Mouse (Mus musculus) layer of hippocampus, postnatal 25 days (tissue): ENCODE data around the gene Gm21985. TPM values are rescaled to one million over a fixed set of nuclear protein-coding genes. Genes with fewer than 3 reads are reported as not detected.

Experiments used
- DNase-seq, 2 experiments: peaks; one replicate each; pipeline ENCODE4 v3.0.0; 2022; ENCODE audit warnings: mixed read lengths in 2 of 2, low spot score in 1 of 2; ENCODE audit errors: extremely low spot score in 1 of 2
- total RNA-seq, 2 experiments: library from RNA; stranded (reverse); gene quantifications; 2 replicates each; pipeline ENCODE4 v1.2.3; 2021

Gene Gm21985
- total RNA-seq, 2 experiments from 2014 or later, result 0.54 to 5.3 TPM

DNA sequence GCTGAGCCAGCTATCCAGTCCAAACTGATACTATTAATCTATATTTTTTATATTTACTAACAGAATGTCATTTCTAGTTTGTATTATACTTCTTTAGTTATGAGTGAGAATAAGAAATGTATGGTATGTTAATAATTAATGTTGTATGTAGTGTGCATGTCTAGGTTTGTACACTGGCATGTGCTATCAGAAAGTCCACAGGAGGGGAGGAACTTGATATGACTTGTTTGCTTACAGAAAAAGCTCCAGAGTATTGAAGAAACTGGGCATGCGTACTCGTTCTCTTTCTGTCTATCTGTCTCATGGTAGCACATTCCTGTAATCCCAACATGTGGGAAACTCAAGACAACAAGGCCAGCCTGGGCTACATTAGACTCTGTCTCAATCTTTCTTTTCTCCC, 52.1 kb downstream of the Gm21985 start:
- DNase-seq, result no peak

- DNase-seq, result no peak
Observed at GRCm38 (mm10) chr2:112318905-112319304, 52.8 kb downstream of the Gm21985 start.

DNA sequence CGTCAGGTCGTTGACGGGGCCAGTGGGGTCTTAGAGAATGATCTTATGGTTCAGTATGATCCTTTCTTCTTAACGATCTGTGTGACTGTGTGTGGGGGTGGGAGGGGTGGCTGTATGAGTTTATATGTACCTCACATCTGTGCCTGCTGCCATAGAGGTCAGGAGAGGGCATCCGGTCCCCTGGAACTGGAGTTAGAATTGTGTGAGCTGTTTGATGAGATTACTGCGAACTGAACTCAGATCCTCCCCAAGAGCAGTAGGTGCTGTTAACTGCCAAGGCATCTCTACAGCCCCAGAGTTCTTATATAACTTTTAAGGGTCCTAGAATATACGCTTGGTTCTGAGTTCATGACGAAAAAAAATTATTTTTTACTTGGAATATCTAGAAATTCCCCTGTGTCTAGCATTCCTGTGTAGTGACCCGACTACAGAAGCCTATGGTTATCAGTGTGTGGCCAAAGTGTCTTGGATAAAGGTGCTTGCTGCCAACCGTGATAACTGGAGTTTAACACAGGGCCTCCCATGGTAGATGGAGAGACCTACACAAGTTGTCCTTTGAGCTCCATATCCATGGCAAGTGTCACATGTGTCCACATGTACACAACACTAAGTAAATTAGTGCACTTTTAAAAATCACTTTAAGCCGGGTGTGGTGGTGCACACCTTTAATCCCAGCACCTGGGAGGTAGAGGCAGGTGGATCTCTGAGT, 62.1 kb downstream of the Gm21985 start:
- DNase-seq, result no peak

DNA sequence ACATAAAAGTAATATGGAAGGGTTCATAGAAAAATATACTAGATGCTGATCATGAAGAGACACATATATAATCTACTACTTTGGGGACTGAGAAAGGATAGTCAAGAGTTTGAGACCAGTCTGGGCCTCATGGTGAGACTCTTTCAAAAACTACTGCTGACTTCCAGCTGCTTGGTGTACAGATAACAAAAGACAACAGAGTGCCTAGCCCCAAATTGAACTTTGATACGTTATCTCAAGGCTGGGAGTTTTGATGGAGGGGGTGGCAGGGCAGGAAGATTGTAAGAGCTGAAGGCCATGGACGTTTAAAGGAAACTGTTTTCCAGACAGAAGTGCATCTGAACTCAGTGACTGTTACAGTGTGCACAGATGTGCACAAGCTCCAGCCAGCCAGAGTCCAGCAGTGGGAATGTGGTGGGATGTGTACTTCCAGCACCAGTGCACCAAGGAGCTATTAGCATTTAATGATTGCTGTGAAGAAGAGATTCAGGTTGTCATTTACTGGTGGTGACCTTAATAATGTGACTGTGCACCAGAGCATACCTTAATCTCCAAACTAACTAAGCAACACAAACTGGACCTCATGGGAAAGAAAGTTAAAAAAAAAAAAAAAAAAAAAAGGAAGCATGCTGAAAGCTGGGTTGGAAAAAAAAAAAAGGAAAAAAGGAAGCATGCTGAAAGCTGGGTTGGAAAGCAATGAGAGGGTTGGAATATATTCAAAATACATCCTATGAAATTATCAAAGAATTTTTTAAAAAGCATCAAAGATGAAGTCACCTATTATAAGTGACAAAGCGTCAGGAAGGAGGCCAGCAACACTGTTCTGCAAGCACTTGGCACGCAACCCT, 66.2 kb downstream of the Gm21985 start:
- DNase-seq, result no peak

GRCm38 (mm10) chr2:112337211-112337610, 71.1 kb downstream of the Gm21985 start:
- no peak for DNase-seq

DNA sequence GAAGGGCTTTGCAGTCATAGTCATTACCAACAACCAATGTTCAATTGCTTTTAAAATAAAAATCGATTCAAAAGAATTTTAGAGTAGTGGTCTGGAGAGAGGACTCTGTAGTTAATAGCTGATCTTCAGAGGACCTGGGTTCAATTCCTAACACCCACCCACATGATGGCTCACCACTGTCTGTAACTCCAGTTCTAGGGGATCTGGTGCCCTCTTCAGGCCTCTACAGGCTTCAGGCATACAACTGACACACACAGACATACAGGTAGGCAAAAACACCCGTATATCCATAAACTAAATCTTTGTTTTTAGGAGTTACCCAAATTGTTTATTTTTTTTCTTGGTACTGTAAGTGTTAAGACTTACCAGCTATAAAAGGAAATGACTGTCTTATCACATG, 73.6 kb downstream of the Gm21985 start:
- no peak for DNase-seq

- no peak for DNase-seq
Observed at GRCm38 (mm10) chr2:112341117-112341516, 75.0 kb downstream of the Gm21985 start.

GRCm38 (mm10) chr2:112348246-112348645, 82.1 kb downstream of the Gm21985 start:
- no peak for DNase-seq

DNA sequence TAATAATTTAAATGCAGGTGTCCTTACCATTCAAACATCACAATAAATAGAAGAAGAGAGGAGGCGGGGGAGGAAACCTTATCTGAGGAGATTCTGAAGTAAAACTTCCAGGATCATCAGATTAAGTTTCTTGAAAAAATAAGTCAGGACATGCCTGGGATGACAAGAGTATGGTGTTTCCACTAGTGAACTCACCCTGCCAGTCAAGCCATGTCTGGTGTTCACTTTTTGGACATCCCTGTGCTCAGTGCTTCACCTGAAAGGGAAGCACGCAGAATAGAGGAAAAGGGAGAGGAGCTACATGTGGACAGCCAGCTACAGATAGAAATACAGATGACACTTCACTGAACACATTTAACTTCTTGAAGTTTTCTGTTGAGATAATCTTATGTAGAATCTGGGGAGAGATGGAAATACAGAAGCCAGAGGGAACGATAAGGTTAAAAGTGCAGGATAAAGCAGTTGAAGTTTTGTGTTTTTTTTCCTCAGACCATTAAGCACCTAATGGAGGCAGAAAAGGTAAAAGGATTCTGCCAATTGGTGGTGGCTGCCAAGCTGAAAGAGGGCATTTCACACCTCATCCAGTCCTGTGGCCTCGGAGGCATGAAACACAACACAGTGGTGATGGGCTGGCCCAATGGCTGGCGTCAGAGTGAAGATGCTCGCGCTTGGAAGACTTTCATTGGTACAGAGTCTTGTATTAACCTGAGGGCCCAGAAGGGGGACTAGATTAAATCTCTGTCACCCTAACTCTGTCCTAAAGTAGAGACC, 87.8 kb downstream of the Gm21985 start:
- DNase-seq, result no peak

DNA sequence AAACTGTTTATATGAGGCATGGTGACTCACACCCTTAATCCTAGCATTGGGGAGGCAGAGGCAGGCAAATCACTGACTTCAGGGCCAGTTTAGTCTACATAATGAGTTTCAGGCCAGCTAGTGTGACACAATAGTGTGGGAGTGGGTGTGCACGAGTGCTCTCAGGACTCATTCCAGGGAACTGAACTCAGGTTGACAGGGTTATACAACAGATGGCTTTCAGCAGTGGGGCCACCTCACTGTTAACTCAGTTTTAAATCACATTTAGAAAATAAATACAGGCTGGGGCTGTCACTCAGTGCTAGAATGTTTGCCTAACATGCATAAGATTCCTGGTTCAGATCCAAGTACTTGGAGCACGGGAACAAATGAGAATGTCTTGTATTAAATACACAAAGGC, 93.5 kb downstream of the Gm21985 start:
- no peak for DNase-seq

GRCm38 (mm10) chr2:112360012-112360780, 94.1 kb downstream of the Gm21985 start:
- DNase-seq, result no peak

GRCm38 (mm10) chr2:112360781-112361169, 94.7 kb downstream of the Gm21985 start:
- DNase-seq, result no peak

DNA sequence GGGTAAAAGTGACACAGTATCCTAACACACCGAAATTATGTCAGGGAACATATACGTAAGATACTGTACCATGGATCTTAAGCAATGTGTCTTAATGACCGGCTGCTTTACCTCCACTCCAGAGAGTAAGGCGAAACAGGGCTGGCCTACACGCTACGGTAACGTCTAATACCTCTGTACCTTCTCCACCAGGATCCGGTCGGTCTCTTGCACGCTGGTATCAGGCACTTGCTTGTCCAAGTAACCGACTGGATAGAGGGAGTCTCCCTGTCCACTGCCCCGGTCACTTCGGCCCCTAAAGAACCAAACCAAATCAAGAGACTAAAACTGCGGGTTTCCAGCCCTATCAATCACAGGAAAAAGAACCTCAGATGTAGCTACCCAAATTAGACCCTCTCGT, 101.1 kb downstream of the Gm21985 start:
- DNase-seq, result peak in 1 of 2 experiments; percentile 7

- peak; percentile 89 to 94 for DNase-seq
Observed at GRCm38 (mm10) chr2:112367726-112368673, 101.9 kb downstream of the Gm21985 start, which contains the start of gene Emc4. TSS of gene Emc4 (minus strand) at chr2:112368027.

- DNase-seq, result no peak
Observed at GRCm38 (mm10) chr2:112369941-112370340, 103.8 kb downstream of the Gm21985 start.

DNA sequence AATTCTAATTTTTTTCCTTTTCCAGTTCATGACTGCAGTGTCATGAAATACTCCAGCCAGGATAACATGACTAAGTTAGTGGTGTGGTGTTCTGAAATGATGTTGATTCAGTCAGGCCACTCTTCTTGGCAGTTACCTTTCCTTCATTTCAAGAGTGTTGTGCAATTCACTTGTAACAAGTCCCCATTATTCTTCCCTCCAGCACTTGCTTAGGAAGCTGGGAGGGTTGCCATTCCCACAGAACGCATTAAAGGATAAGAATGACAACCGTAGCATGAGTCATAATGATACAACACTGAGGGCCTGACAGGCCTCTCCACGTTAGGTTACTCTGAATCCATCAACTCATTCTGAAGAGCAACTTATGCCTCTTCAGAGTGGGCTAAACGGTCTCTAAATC, 107.0 kb downstream of the Gm21985 start:
- no peak for DNase-seq

GRCm38 (mm10) chr2:112374610-112375009, 108.5 kb downstream of the Gm21985 start:
- no peak for DNase-seq

GRCm38 (mm10) chr2:112378973-112379898, 113.1 kb downstream of the Gm21985 start, which contains the start of gene Katnbl1:
TSS of gene Katnbl1 (plus strand) at chr2:112379211.
- DNase-seq, result peak; percentile 88 to 89
